Mouse (Mus musculus) thymus, adult 2 months (tissue): ENCODE measurements around the gene Arrdc2.

ENCODE experiments used
- CTCF ChIP-seq: fragments of 200-500 bp; IDR thresholded peaks from 2 replicates; pipeline ENCODE4 v1.5.1; 2012; ENCODE audit warnings: mild to moderate bottlenecking, control low read depth, low read length, moderate library complexity, borderline replicate concordance; ENCODE audit not compliant: control insufficient read depth, poor library complexity, insufficient read depth; ENCODE audit errors: extremely low read depth
- POLR2A ChIP-seq: fragments of 200-500 bp; IDR thresholded peaks from 2 replicates; pipeline ENCODE4 v1.6.1; 2012; ENCODE audit warnings: mild to moderate bottlenecking, low read length, control low read depth, moderate library complexity; ENCODE audit not compliant: control insufficient read depth, poor library complexity, insufficient read depth; ENCODE audit errors: extremely low read depth

DNA sequence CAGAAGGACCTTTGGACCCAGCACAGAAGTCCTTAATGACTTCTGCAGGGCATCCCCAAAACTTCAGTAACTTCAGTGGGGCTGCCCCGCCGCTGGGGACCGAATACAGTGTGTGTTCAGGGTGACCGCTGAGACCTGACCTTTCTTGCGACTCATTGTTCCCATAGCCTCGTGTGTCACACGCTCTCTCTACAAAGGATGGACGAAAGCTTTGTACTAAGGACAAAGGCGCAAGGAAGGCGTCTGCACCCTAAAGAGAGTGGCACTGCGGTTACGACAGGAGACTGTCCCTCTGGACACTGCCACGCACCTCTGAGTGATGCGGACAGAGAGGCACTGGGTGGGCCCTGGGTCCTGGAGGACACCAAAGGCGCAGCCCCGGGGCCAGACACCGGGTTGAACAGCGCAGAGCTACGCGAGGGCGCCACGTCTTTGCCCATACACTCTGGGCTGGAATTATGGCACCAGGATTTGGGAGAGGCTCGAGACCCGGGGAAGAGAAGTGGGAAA is 25.2 kb upstream of the Arrdc2 start:
- TF ChIP-seq POLR2A: no peak
- TF ChIP-seq CTCF: no peak
